Mouse (Mus musculus): Measurements from ENCODE around the gene Kcnrg.

DNA sequence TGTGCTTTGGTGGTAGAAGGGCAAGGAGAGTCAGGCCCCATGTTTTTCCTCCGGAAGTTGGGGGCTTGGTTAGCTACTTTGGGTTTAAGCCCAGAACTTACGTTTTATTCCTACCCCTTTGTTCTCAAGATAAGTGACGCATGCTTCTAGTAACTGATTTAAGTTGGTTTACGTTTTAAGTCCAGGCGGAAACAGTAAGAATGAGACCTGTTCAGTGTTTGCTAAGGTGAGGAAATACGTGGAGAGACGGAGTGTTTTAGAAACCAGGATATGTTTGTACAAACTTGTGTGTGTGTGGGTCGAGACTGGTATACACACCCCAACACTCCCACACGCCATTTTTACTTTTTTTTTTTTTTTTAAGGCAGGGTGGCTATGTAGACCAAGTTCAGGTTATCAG is 5.9 kb upstream of the Kcnrg start:
- no peak for TF ChIP-seq CTCF (IDR thresholded peaks at IDR 0.05; ENCODE audit: control insufficient read depth, insufficient read depth, low read length)
- no peak for TF ChIP-seq POLR2A (IDR thresholded peaks at IDR 0.05; ENCODE audit: borderline replicate concordance, control insufficient read depth, low read depth, low read length)

All from bone marrow, adult 2 months (tissue).